Mouse (Mus musculus) G1E (cell line): ENCODE measurements around the gene Kcnk6.

ENCODE experiments used
- CTCF ChIP-seq: IDR thresholded peaks from 2 replicates; pipeline ENCODE4 v1.5.1; 2012; ENCODE audit warnings: low read depth, low read length, inconsistent platforms, mixed read lengths
- GATA1 ChIP-seq: IDR thresholded peaks from 2 replicates; pipeline ENCODE4 v1.6.1; 2012; ENCODE audit warnings: borderline replicate concordance, low read length, inconsistent platforms, mixed read lengths
- POLR2AphosphoS5 ChIP-seq: IDR thresholded peaks from 2 replicates; pipeline ENCODE4 v1.6.1; 2012; ENCODE audit warnings: low read depth, low read length, inconsistent platforms; ENCODE audit not compliant: insufficient replicate concordance
- TAL1 ChIP-seq: conservative IDR thresholded peaks from 2 replicates; pipeline ENCODE4 v1.6.1; 2012; ENCODE audit warnings: low read depth, low read length, inconsistent platforms, mixed read lengths

DNA sequence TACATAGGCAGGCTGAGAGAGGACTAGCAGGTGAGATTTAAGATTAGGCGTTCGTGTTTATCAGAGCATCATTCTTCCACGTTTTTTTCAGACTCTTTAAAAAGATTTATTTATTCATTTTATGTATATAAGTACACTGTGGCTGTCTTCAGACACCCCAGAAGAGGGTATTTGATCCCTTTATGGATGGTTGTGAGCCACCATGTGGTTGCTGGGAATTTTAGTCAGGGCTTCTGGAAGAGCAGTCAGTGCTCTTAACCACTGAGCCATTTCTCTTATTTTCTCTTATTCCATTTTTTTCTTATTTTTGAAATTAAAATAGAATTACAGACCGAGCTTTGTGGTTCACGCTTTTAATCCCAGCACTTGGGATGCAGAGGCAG lies 51.5 kb downstream of the Kcnk6 start:
- TF ChIP-seq CTCF (no peak), POLR2AphosphoS5 (no peak), GATA1 (no peak), TAL1 (no peak)
